Mouse (Mus musculus): ENCODE measurements around the gene Gm8020.
"Not testable (repeated sequence)": the region's sequence is repeated elsewhere in the genome, so short reads cannot be mapped to it uniquely, and the experiment has no call there.

GRCm38 (mm10) chr14:42542316-42543169 lies 40.4 kb upstream of the Gm8020 start:
- not testable (repeated sequence) for TF ChIP-seq POLR2A (IDR thresholded peaks at IDR 0.05; ENCODE audit: low read depth, low read length); CTCF (IDR thresholded peaks at IDR 0.05; ENCODE audit: extremely low read depth, insufficient read depth, insufficient read length, insufficient replicate concordance)

Measured in spleen, adult 2 months (tissue).